Mouse (Mus musculus): Measurements from ENCODE around the gene Ly6g6e.

Gene Ly6g6e

GRCm38 (mm10) chr17:35071454-35071853 lies 5.2 kb upstream of the Ly6g6e start:
- DNase-seq (ENCODE audit: extremely low spot score) = no peak

- no peak for DNase-seq (ENCODE audit: extremely low spot score)
These were observed 2.6 kb upstream of the Ly6g6e start for GRCm38 (mm10) chr17:35074097-35074496.

- DNase-seq (ENCODE audit: extremely low spot score) = no peak
These were observed 583 bp downstream of the Ly6g6e start for GRCm38 (mm10) chr17:35077285-35077684.

GRCm38 (mm10) chr17:35077786-35078233 lies 1.1 kb downstream of the Ly6g6e start, which contains the start of gene Ly6g6d:
Gene Ly6g6d (minus strand): TSS chr17:35078065.
- peak; percentile 54 for DNase-seq (ENCODE audit: extremely low spot score)

- DNase-seq (ENCODE audit: extremely low spot score) = no peak
These were observed 3.1 kb downstream of the Ly6g6e start for GRCm38 (mm10) chr17:35079778-35080177.

- DNase-seq (ENCODE audit: extremely low spot score) = no peak
These were observed 3.5 kb downstream of the Ly6g6e start for GRCm38 (mm10) chr17:35080248-35080647.

GRCm38 (mm10) chr17:35080710-35081109 lies 4.0 kb downstream of the Ly6g6e start:
- DNase-seq (ENCODE audit: extremely low spot score) = no peak

GRCm38 (mm10) chr17:35082841-35083576 lies 6.3 kb downstream of the Ly6g6e start:
- no peak for DNase-seq (ENCODE audit: extremely low spot score)

- no peak for DNase-seq (ENCODE audit: extremely low spot score)
These were observed 7.3 kb downstream of the Ly6g6e start for GRCm38 (mm10) chr17:35083929-35084497.

- DNase-seq (ENCODE audit: extremely low spot score) = no peak
These were observed 8.6 kb downstream of the Ly6g6e start, which contains the start of gene Ly6g6f for GRCm38 (mm10) chr17:35085208-35085865. Gene Ly6g6f (minus strand): TSS chr17:35085610.

GRCm38 (mm10) chr17:35088151-35088550 lies 11.4 kb downstream of the Ly6g6e start:
- DNase-seq (ENCODE audit: extremely low spot score) = no peak

- peak; percentile 94 for DNase-seq (ENCODE audit: extremely low spot score)
These were observed 12.3 kb downstream of the Ly6g6e start, which contains the start of gene Abhd16a for GRCm38 (mm10) chr17:35088825-35089644. Gene Abhd16a (plus strand): TSS chr17:35089263.

- DNase-seq (ENCODE audit: extremely low spot score) = no peak
These were observed 13.6 kb downstream of the Ly6g6e start for GRCm38 (mm10) chr17:35090166-35090932.

- DNase-seq (ENCODE audit: extremely low spot score) = no peak
These were observed 15.9 kb downstream of the Ly6g6e start for GRCm38 (mm10) chr17:35092403-35093198.

- no peak for DNase-seq (ENCODE audit: extremely low spot score)
These were observed 18.0 kb downstream of the Ly6g6e start for GRCm38 (mm10) chr17:35094475-35095365.

GRCm38 (mm10) chr17:35096597-35096996 lies 19.9 kb downstream of the Ly6g6e start:
- no peak for DNase-seq (ENCODE audit: extremely low spot score)

GRCm38 (mm10) chr17:35097164-35097655 lies 20.5 kb downstream of the Ly6g6e start:
- no peak for DNase-seq (ENCODE audit: extremely low spot score)

GRCm38 (mm10) chr17:35100196-35100765 lies 23.6 kb downstream of the Ly6g6e start:
- no peak for DNase-seq (ENCODE audit: extremely low spot score)

GRCm38 (mm10) chr17:35101161-35101560 lies 24.5 kb downstream of the Ly6g6e start:
- DNase-seq (ENCODE audit: extremely low spot score) = no peak

Data from embryo, embryonic 9.5 days (tissue).